Mouse (Mus musculus) urinary bladder, postnatal 36 days (tissue): ENCODE data around the gene Nr1h2.

ENCODE experiments used
- DNase-seq, 2 experiments: peaks; one replicate each; pipeline ENCODE4 v3.0.0; 2022; ENCODE audit warnings: low spot score in 2 of 2, mixed read lengths in 1 of 2

Gene Nr1h2

DNA sequence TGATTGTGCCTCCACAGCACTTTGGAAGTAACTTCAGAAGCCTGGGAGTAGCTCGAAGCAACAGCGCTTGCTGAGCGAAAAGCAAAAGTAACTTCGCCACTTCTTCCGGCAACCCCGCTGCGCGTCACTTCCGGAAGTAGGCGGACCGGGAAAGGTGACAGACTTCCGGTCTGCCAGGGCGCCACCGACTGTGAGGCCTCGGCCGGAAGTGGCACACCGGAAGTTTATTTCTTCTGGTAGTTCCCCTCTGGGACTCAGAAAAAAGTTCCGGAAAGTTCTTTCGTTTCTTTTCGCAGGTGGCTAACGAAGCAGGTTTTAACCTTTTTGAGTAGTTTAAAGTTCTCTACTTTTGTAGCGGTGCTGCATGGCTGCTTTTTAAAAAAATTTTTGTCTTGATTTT is at the start of gene Nr1h2:
Gene Nr1h2 (minus strand): TSS at position 126 of the 400 bp plus-strand sequence.
- peak; percentile 95 to 97 for DNase-seq

DNA sequence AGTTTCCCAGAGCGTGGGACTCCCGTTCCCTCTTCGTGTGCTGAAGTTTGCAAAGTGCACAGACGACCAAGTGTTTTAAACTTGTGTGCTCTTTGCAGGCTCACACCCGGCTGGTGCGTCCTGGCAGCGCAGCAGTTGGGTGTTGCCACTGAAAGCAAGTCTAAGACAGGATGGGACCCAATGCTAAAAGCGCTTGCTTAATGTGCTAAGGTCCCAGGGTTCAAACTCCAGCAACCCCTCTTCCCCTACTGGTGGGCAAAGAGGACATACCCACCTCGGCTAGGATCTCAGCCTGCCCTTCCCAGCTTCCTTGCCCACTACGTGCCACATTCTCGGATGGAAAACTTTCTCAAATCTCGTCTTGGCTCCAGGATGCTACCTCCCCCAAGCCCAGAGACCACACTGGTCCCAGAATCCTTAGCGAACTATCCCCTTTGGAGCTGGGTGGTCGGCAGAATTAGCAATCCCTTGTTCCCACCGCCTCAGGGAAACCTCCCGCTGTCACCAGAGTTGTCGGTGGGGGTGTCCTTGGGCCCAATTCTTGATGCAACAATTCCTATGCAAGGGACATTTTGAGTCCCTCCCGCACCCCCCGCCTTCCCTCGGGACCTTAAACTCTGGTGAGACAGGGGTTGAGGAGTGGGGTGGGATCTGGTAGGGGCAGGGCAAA is 49.6 kb upstream of the Nr1h2 start:
- no peak for DNase-seq

DNA sequence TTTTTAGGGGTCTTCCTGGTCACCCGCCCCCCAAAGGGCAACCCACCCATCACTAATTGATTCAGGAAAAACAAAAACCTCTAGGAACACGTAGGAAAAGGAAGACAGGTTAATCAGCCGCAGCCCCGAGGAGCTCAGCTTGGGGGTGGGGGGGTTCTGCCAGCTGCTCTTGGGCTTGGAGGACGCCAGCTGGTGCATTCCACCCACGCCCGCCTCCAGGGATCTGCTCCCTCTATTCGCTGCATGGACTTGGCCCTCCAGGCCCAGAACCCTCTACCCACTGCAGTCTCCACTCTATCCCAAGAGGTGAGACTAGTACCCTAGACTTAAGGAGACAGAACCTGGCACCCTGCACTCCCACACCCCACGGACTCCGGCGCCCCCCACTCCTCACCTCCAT is 48.7 kb upstream of the Nr1h2 start:
- DNase-seq, result no peak

DNA sequence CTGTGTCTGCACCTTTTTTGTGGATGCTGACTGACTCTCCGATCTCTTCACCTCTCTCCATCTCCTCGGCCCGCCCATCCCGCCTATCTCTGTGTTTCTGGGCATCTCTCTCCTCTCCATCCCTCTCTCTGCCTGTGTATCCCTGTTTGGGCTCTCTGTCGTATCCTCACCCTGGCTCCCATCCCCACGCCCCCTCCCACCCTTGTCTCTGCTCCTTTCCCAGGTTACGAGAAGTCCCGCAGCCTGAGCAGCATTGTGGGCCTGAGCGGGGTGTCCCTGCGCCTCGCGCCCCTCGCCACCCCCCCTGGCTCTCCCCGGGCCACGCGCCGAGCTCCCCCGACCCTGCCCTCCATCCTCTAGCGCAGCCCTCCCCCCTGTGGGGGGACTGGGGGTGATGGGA is 47.9 kb upstream of the Nr1h2 start:
- no peak for DNase-seq

DNA sequence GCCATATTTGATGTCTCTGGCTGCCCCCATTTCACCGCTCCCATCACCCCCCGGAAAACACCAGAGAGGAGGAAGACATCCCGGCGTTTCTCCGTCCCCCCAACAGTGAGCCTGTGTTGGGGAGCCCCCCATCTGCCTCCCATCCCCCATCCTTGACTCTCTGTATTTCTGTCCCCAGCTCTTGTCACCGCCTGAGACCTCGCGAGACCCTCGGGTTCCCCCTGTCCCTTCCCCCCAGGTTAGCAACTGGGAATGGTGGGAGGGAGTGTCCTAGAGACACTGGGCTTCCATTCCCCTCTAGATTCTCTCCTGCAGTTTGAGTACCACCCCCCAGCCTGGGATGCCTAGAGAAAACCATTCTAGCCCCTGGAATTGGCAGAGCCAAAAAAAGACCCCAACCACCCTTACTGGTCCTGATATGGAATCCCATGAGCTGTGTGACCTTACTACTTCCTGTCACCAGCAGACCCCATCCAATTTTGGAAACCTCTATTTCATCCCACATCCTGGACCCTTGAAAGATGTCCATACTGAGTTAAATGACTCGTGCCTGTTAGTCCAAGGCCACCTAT is 47.0 kb upstream of the Nr1h2 start:
- DNase-seq, result no peak

DNA sequence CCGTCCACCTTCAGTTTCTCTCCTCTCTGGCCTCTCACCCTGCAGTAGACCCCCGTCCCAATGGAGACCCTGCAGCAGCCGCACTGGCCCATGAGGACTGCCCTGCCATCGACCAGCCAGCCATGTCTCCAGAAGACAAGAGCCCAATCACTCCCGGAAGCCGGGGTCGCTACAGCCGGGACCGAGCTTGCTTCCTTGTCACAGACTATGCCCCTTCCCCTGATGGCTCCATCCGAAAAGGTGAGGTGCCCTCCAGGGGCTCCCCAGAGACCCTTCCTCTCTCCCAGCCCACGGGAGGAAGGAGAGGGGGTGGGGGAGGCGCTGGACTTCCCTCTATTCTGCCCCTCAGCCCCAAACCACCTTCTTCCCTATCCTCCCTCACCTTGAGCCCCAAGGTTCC is 44.6 kb upstream of the Nr1h2 start:
- no peak for DNase-seq

DNA sequence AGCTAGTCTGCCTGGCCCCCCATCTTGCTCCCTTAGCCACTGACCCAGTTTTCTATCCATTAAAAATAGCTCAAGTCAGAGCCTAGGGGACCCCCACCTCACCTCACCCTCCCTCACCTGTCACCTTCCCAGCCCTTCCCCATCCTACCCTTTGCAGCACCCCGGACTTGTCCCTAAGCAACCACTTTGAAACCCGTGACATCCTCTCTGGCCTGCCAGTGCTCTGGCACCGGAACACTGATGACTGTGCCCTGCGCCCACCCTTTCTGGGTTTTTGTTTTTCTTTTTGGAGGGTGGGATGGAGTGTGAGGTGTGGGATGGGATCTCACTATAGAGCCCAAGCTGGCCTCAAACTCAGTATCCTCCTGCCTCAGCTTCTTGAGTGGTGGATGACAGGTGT is 43.9 kb upstream of the Nr1h2 start:
- DNase-seq, result no peak

DNA sequence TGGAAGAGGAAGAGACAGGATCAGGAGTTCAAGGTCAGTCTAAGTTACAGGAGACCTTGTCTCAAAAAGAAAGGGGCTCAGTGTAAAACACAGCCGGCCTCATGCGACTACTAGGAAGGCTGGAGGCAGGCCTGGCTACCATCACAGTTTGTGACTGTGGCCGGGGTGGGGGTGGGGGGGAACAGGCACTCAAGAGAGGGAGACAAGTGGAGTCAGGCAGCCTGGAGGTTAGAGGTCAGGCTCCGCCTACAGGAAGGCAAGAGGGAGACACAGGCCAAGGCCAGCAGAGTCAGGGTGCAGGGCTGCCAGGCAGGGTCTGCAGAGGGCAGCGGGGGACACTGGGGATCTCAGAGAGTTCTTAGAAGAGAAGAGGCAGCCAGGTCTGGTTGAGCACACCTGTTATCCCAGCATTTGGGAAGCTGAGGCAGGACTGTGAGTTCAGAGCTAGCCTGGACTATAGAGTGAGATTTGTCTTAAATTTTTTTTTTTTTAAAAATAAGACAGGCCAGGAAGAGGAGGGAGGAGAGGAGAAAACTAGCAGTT is 43.3 kb upstream of the Nr1h2 start:
- no peak for DNase-seq

DNA sequence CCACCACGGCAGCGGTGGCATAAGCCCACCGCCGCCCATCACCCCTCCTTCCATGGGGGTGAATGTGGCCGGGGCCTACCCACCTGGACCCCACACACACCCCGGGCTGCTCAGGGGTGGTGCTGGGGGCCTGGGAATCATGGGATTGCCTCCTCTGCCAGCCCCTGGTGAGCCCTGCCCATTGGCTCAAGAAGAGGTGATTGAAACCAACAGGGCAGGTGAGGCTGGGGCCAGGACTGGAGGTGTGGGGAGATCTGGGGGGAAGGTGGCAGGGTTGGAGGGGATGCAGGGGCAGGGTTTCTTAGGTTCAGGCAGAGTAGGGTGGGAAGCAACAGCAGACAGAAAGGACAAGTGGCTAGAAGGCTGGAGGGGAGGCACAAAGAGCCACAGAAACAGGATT is 42.3 kb upstream of the Nr1h2 start:
- DNase-seq, result no peak

DNA sequence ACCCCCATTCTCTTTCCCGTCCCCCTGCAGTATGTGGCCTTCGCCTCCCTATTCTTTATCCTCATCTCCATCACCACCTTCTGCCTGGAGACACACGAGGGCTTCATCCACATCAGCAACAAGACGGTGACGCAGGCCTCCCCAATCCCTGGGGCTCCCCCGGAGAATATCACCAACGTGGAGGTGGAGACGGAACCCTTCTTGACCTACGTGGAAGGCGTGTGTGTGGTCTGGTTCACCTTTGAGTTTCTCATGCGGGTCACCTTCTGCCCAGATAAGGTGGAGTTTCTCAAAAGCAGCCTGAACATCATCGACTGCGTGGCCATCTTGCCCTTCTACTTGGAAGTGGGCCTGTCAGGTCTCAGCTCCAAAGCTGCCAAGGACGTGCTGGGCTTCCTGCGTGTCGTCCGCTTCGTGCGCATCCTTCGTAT is 41.4 kb upstream of the Nr1h2 start:
- no peak for DNase-seq

DNA sequence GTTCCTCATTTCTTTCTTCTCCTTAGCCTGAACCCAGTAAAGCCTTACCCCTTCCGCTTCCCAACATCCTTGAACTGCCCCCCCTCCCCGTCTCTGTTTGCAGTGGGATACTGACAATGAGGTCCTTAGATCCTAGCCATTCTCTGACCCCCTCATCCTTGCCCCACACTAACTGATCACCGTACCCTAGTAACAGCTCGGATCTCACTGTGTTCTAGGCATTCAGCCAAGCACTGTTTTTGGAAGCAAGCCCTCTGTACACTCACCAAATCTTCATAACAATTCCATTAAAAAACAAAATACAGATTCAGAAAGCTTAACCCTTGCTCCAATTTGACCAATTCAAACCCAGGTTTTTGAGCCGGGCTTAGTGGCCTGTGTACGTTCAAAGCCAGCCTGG is 40.5 kb upstream of the Nr1h2 start:
- no peak for DNase-seq

DNA sequence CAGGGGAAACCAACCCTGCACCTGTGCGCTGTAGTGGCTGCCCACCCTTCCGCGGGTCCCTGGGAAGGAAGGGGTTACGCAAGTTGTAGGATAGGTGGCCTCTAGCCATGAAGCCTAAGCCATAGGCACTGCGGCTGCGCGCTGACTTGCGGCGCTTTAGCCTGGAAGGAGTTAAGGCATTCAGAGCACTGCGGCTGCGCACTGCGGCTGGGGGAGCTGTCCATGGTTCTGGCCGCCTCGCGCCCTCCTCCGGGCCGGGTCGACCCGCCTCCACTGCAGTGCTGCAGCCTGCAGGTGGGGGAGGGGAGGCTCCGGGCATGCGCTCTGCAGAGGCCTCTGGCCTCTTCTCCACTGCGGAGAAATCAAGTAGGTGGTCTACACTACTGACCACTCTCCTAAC is 40.0 kb upstream of the Nr1h2 start:
- DNase-seq, result peak; percentile 53 to 77

DNA sequence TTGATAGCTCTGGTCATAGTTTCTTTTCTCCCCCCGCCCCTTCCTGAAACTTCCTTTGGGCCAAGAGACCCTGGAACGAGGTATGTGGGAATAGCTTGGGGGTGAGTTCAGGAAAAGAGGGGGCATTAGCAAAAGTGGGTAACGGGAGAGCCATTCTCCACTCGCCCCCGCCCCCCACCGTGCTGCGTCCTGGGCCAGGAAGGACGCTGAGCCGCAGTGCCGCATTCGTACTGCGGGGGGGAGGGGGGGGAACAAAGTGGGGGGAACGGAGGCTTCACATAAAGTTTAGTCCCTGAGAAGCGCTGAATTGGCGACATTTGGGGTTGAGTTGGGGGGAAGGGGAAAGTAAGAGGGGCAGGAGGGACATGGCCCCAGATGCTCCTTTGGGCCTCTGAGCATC is 39.3 kb upstream of the Nr1h2 start:
- no peak for DNase-seq

DNA sequence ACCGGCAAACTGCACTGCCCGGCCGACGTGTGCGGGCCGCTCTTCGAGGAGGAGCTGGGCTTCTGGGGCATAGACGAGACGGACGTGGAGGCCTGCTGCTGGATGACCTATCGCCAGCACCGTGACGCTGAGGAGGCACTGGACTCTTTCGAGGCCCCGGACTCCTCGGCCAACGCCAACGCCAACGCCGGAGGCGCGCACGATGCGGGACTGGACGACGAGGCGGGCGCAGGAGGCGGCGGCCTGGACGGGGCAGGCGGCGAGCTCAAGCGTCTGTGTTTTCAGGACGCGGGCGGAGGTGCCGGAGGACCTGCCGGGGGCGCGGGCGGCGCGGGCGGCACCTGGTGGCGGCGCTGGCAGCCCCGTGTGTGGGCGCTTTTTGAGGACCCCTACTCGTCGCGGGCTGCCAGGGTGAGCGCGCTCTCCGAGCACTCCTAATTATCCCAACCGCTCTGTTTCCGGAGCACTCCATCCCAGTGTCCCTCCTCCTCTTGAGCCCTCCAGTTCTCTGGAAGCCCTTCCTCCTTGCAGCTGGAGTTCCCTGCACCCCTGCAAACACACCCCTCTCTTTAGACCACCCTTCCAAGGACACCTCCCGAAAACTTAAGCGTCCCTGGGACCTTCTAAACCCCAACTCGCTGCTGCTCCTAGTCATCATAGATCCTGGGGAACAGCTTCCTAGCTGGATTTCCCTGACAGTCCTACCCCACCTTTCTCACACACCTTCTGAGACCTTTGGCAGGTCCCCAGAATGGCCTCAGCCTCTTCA is 37.8 kb upstream of the Nr1h2 start:
- no peak for DNase-seq

DNA sequence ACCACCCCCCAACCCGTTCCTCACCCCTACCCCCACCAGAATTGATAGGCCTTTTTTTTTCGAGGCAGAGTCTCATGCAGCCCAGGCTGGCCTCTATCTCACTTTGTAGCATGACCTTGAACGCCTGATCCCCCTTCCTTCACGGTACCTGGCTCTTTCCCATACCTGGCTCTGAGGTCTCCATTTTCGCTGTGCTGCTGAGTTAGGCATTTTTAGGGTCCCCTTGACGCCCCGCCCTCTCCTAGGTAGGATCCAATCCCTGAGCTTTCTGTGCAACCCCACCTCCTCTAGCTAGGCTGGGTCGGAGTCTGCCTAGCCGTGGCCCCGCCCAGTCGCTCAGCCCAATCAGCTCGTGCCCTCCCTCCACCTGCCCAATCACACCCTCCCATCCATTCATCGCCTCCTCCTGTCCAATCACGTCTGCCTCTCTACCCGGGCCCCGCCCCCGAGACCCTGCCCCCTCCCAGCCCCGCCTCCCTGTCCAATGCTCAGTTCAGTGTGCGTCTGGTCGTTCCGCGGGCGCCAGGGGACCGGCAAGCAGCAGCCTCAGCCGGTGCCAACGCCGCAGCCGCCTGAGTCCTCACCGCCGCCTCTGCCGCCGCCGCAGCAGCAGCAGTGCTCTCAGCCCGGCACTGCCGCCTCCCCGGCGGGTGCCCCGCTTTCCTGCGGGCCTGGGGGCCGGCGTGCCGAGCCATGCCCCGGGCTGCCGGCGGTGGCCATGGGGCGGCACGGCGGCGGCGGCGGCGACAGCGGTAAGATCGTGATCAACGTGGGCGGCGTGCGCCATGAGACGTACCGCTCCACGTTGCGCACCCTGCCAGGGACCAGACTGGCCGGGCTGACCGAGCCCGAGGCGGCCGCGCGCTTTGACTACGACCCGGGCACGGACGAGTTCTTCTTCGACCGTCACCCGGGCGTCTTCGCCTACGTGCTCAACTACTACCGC is 36.9 kb upstream of the Nr1h2 start, which contains the start of gene Kcnc3:
Gene Kcnc3 (plus strand): TSS at position 263 of the 946 bp plus-strand sequence.
- peak; percentile 65 to 84 for DNase-seq

DNA sequence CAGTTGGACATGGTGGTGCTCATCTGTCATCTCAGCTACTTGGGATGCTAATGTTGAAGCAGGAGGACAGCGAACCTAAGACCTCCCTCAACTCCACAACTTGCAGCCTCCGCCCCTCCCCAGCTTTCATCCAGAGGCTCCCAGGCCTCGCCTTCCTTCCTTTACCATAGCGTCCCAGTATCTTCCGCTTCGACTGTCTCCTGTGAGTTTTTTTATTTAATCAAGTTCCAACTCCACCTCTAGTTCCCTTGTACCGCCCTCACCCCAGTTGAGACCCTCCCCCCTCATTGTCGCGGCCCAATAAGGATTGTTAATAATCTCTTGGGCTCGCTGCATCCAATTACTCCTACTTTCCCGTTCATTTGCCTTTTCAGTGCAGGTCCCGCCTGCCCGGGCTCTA is 36.2 kb upstream of the Nr1h2 start:
- no peak for DNase-seq

DNA sequence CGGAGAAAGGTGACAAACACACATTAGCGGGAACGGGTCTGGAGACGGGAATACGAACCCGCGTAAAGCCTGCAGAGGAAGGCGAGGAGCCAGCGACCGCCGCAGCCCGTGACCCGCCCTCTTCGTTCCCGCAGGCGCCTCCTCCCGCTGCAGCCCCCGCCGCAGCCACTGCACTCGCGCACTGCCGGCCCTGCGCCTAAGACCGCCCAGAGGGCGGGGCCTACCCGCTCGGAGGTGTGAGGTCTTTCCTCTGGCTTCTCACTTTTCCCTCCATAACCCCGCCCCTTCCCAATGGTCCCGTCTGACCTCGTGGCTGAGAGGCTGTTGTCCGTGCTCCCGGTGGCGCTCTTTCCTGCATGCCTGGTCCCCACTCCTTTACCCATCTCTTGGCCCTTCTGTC is 35.4 kb upstream of the Nr1h2 start:
- DNase-seq, result peak; percentile 3 to 57

DNA sequence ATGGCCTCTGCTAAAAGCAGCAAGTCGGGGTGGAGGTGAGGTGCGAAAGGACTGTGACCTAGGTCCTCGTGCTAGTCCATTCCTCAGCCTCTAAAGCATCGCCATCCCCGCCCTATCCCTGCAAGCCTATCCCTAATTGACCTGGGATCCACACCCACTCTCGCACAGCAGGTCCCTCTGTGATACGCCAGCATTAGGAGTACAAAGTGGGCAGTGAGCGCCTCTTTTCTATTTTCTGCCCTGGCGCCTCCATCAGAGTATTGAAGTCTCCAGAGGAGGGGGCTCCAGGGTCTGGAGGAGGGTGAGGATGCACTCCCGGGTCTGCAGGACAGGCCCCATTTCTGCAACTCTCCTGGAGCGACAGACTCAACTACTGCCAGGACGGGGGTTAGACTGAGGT is 34.6 kb upstream of the Nr1h2 start:
- DNase-seq, result no peak

DNA sequence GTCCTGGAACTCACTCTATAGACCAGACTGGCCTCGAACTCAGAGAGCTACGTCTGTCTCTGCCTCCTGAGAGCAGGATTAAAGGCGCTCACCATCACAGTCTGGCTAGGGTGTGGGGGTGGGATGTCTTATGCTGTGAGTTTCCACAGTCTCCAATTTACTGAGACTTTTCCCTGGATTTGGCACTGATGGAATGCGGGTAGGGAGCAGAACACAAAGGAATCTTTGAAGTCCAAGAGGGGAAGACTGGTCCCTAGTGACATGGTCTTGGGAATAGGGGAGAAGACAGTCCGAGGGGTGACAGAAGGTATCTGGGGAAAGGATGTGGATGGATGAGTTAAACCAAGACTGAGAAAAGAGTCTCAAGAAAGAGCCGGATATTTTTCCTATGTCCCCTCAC is 33.9 kb upstream of the Nr1h2 start:
- no peak for DNase-seq

DNA sequence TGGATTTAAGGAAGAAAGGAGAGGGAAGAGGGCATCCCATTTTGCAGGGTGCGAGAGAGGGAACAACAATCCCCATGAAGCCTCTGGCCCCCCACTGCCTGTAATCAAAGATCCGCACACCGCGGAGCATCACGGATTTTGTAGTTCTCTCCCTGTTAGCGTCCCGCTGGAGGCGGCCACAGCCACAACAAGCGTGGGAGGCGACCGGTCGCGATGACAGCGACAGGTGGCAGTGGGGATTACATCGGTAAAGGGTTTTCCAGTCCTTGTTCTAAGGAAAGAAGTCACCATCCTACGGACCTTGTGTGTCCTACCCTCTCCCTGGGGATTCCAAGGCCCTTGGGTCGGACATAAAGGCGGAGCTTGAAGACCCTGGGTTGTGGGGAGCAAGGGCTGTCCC is 33.2 kb upstream of the Nr1h2 start:
- DNase-seq, result no peak

DNA sequence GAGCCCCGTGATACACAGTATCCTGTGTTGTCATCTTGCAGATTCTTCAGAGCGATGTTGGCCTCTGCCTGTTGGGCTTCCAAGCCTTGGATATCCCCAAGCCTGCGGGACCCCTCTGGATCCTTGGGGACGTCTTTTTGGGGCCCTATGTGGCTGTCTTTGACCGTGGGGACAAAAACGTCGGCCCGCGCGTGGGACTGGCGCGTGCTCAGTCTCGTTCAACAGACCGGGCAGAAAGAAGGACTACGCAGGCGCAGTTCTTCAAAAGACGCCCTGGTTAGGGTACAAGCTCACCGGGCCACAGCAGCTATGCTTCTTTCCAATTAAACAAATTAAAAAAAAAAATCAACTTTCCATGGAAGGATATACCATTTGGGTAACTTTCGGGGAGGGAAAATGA is 32.8 kb upstream of the Nr1h2 start:
- no peak for DNase-seq

DNA sequence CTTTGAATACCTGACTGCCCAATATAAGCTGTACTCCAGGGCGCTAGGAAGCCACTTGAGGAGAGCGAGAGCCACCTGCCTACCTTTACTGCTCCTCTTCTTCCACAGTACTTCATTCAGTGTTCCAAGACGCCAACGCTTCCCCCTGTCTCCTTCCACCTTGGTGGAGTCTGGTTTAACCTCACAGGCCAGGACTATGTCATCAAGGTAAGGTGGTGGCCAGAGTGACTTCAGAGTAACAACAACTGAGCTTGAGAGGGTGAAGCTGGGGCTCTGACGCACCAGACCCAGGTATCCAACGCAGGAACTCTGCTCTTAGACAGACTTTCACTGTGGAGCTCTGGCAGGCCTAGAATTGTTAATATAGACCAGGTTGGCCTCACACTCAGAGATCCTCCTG is 31.9 kb upstream of the Nr1h2 start:
- no peak for DNase-seq
